Mouse (Mus musculus): Measurements from ENCODE around the gene Spry1.
"Not testable (repeated sequence)": the region's sequence is repeated elsewhere in the genome, so short reads cannot be mapped to it uniquely, and the experiment has no call there.

The Spry1 gene

GRCm38 (mm10) chr3:37639690-37640089 lies at the start of gene Spry1:
Gene Spry1 (plus strand): TSS chr3:37639947.
- DNase-seq (ENCODE audit: low spot score in 2 of 2), result peak; percentile 97 to 99

GRCm38 (mm10) chr3:37595721-37596120 lies 44.0 kb upstream of the Spry1 start:
- no peak for DNase-seq (ENCODE audit: low spot score in 2 of 2)

- DNase-seq (ENCODE audit: low spot score in 2 of 2), result no peak
Observed at GRCm38 (mm10) chr3:37596519-37596918, 43.2 kb upstream of the Spry1 start.

- DNase-seq (ENCODE audit: low spot score in 2 of 2), result no peak
Observed at GRCm38 (mm10) chr3:37597200-37597599, 42.5 kb upstream of the Spry1 start.

- not testable (repeated sequence) for DNase-seq (ENCODE audit: low spot score in 2 of 2)
Observed at GRCm38 (mm10) chr3:37599641-37600040, 40.1 kb upstream of the Spry1 start.

GRCm38 (mm10) chr3:37602356-37602755 lies 37.4 kb upstream of the Spry1 start:
- DNase-seq (ENCODE audit: low spot score in 2 of 2), result no peak

- DNase-seq (ENCODE audit: low spot score in 2 of 2), result no peak
Observed at GRCm38 (mm10) chr3:37602890-37603289, 36.9 kb upstream of the Spry1 start.

- no peak for DNase-seq (ENCODE audit: low spot score in 2 of 2)
Observed at GRCm38 (mm10) chr3:37603541-37603940, 36.2 kb upstream of the Spry1 start.

GRCm38 (mm10) chr3:37604976-37605875 lies 34.5 kb upstream of the Spry1 start:
- DNase-seq (ENCODE audit: low spot score in 2 of 2), result no peak

- DNase-seq (ENCODE audit: low spot score in 2 of 2), result peak in 1 of 2 experiments; percentile 10
Observed at GRCm38 (mm10) chr3:37605876-37606238, 33.9 kb upstream of the Spry1 start.

- no peak for DNase-seq (ENCODE audit: low spot score in 2 of 2)
Observed at GRCm38 (mm10) chr3:37608926-37609325, 30.8 kb upstream of the Spry1 start.

GRCm38 (mm10) chr3:37610670-37611069 lies 29.1 kb upstream of the Spry1 start:
- no peak for DNase-seq (ENCODE audit: low spot score in 2 of 2)

GRCm38 (mm10) chr3:37613722-37614121 lies 26.0 kb upstream of the Spry1 start:
- DNase-seq (ENCODE audit: low spot score in 2 of 2), result no peak

GRCm38 (mm10) chr3:37614878-37615650 lies 24.7 kb upstream of the Spry1 start:
- no peak for DNase-seq (ENCODE audit: low spot score in 2 of 2)

GRCm38 (mm10) chr3:37616586-37617547 lies 22.9 kb upstream of the Spry1 start:
- no peak for DNase-seq (ENCODE audit: low spot score in 2 of 2)

GRCm38 (mm10) chr3:37632246-37632645 lies 7.5 kb upstream of the Spry1 start:
- DNase-seq (ENCODE audit: low spot score in 2 of 2), result no peak

GRCm38 (mm10) chr3:37632751-37633150 lies 7.0 kb upstream of the Spry1 start:
- no peak for DNase-seq (ENCODE audit: low spot score in 2 of 2)

- no peak for DNase-seq (ENCODE audit: low spot score in 2 of 2)
Observed at GRCm38 (mm10) chr3:37634648-37635047, 5.1 kb upstream of the Spry1 start.

- no peak for DNase-seq (ENCODE audit: low spot score in 2 of 2)
Observed at GRCm38 (mm10) chr3:37636921-37637320, 2.8 kb upstream of the Spry1 start.

GRCm38 (mm10) chr3:37640162-37640721 lies 495 bp downstream of the Spry1 start:
- no peak for DNase-seq (ENCODE audit: low spot score in 2 of 2)

GRCm38 (mm10) chr3:37640810-37641209 lies 1.1 kb downstream of the Spry1 start:
- peak; percentile 60 to 62 for DNase-seq (ENCODE audit: low spot score in 2 of 2)
